Mouse (Mus musculus) stomach, embryonic 16.5 days (tissue): ENCODE results near the gene Acsf3. TPM values are rescaled to one million over a fixed set of nuclear protein-coding genes. Genes with fewer than 3 reads are reported as not detected.
A peak's percentile ranks its signal among the peaks of the same experiment; 100 is the strongest.

Experiments used
- ATAC-seq: fragments of 200-750 bp; cut with Nextera tagmentation; 2 replicates; pipeline ENCODE4 v1.8.0; 2017; ENCODE audit warnings: moderate number of reproducible peaks, moderate TSS enrichment; ENCODE audit not compliant: insufficient read depth, low FRiP score
- H3K27ac ChIP-seq: fragments of 300-500 bp; sonication (generic); 2 replicates; pipeline ENCODE4 v1.5.1; 2014; ENCODE audit warnings: low read length
- H3K27me3 ChIP-seq: fragments of 300-500 bp; sonication (generic); 2 replicates; pipeline ENCODE4 v1.6.1; 2014; ENCODE audit warnings: low read length, control low read depth, mixed read lengths; ENCODE audit not compliant: control insufficient read depth, insufficient read depth
- H3K36me3 ChIP-seq: fragments of 300-500 bp; sonication (generic); 2 replicates; pipeline ENCODE4 v1.6.1; 2014; ENCODE audit warnings: low read length; ENCODE audit not compliant: control insufficient read depth, insufficient read depth
- H3K4me1 ChIP-seq: fragments of 300-500 bp; sonication (generic); 2 replicates; pipeline ENCODE4 v1.6.1; 2014; ENCODE audit warnings: low read length, control low read depth, mixed read lengths; ENCODE audit not compliant: control insufficient read depth, insufficient read depth
- H3K4me2 ChIP-seq: fragments of 300-500 bp; sonication (generic); 2 replicates; pipeline ENCODE4 v1.6.1; 2014; ENCODE audit warnings: low read depth, low read length, mixed read lengths
- H3K4me3 ChIP-seq: fragments of 300-500 bp; sonication (generic); replicated peaks from 2 replicates; pipeline ENCODE4 v1.5.1; 2014; ENCODE audit warnings: mild to moderate bottlenecking, low read length
- H3K9ac ChIP-seq: fragments of 300-500 bp; sonication (generic); 2 replicates; pipeline ENCODE4 v1.6.1; 2014; ENCODE audit warnings: low read length
- H3K9me3 ChIP-seq: fragments of 300-500 bp; sonication (generic); replicated peaks from 2 replicates; pipeline ENCODE4 v1.6.1; 2016; ENCODE audit warnings: low read length, control low read depth; ENCODE audit not compliant: control insufficient read depth
- WGBS: fragments of 180-500 bp; shearing (Covaris S2); extraction: QIAGEN DNeasy Blood & Tissue Kit; methylation state at CpG from one replicate; pipeline ENCODE4 v1.1.7; 2014; 5-methylcytosine and 5-hydroxymethylcytosine counted together
- polyA plus RNA-seq: library from polyadenylated mRNA; unstranded; fragments of >200 nt; fragmentation: Nextera tagmentation; extraction: Ambion mirVana; gene quantifications from 2 replicates; pipeline ENCODE4 v1.2.1, GENCODE M21; 2015

The Acsf3 gene
- polyA plus RNA-seq, 1 experiment from 2014 or later, result 20.1 TPM

DNA sequence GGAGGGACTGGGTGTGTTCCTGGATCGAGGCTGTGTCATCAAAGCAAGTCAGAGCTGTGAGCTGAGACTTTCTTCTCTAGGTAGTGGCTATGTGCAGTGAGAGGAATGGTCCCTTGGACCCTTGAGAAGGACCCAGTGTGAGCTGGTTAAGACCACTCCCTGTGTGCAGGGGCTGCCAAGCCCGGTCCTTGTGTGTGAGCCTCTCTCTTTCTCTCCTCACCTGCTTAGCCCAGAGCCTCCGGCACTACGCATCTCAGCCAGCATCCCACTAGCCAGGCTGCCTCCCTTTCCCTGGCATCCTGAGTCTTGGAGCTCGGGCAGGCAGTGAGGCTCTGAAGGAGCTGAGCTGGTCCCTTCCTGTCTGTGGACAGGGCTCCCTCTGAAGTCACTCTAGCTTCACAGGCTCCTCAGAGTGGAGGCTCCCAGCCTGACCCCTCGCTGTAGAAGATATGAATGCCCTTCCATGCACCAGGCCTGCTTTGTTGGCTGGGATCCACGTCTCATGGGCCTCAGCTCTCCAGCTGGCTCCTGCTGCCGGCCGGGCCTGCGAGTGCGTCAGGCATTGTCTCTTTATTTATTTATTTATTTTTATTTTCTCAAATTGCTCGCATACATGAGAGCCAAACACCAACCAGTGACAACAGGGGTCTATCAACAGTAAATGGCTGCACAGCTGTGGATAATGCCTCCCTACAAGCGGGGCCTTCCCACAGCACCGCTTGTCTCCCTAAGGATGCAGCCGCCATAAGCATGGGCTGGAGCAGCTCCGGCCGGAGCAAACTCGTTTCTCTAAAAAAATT, 18.3 kb downstream of the Acsf3 start:
- Histone ChIP-seq H3K4me3 (no peak overlapping the region), H3K9me3 (no peaks in the 10 kb centered on the region), H3K4me2 (no peak overlapping the region), H3K36me3 (no peaks in the 10 kb centered on the region), H3K4me1 (peaks cover 8% of the 10 kb centered on the region; the same call in 1 of the 2 replicates), H3K9ac (0 out of 2 replicates have a peak overlapping the region, but pooled peaks have one; percentile 18), H3K27me3 (no peaks in the 10 kb centered on the region), H3K27ac (peak overlapping the region; percentile 47)
- WGBS, result 60% methylated on average over 18 of the region's 18 CpGs
- ATAC-seq, result peak; percentile 79

DNA sequence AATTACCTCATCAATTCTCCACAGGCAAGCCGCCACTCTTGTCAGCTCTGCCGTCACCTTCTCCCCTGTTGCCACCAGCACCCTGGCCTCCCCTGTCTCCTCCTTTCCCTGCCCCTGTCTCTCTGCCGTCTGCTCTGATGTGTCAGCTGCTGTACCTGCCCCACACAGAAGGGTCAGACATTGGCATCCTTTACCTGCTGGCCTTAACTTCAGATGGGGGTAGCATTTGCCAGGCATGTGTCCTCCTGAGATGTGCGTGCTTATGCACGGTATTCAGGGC, 18.8 kb downstream of the Acsf3 start:
- Histone ChIP-seq H3K4me3 (no peak overlapping the region), H3K9me3 (no peaks in the 10 kb centered on the region), H3K27me3 (no peaks in the 10 kb centered on the region), H3K27ac (0 out of 2 replicates have a peak overlapping the region, but pooled peaks have one; percentile 3), H3K9ac (no peak overlapping the region), H3K36me3 (no peaks in the 10 kb centered on the region), H3K4me2 (no peak overlapping the region), H3K4me1 (peaks cover 8% of the 10 kb centered on the region; the same call in 1 of the 2 replicates)
- 62% methylated on average over 5 of the region's 5 CpGs for WGBS
- ATAC-seq, result no peak

DNA sequence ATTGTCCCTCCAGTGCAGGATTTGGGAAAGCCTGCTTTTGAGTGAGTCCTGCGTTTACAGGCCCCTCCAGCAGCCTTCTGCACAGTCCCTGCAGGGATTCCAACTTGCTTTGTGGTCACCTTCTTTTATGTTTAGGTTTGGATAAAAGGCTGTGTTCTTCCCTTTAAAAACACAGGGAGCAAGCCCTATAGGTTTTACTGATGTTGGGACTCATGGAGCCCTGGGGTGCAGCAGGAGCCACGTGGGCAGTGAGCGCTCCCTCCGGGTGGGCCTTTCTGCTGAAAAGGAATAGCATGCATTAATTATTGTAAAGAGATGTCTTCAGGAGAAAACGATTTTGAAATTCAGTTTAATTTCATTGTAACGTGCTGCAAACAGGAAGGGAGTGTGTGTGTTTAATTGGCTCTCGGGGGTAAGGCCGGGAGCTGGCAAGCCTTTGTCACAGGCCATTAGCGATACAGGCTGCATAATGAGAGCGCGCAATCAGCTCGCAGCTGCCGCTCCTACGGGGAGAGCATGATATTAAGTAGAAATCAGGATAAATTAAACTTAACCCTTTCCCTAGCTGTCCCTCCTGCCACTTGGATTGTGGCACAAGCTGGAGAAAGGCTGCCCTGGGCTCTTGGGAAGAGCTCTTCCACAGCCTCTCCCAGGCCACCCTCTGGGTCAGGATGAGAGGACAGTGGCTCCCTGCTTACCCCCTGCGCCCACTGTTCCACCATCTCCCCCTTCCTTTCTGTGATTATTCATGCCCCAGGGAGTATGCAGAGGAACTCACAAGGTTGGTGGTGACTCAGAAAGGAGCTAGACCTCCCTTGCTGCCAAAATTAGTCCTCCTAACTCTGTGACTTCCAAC, 28.8 kb downstream of the Acsf3 start:
- Histone ChIP-seq H3K9ac (no peak overlapping the region), H3K27ac (no peak overlapping the region), H3K4me2 (no peak overlapping the region), H3K4me3 (no peak overlapping the region), H3K27me3 (no peaks in the 10 kb centered on the region), H3K9me3 (no peaks in the 10 kb centered on the region), H3K36me3 (no peaks in the 10 kb centered on the region), H3K4me1 (no peaks in the 10 kb centered on the region)
- ATAC-seq, result no peak
- WGBS, result 51% methylated on average over 15 of the region's 15 CpGs

DNA sequence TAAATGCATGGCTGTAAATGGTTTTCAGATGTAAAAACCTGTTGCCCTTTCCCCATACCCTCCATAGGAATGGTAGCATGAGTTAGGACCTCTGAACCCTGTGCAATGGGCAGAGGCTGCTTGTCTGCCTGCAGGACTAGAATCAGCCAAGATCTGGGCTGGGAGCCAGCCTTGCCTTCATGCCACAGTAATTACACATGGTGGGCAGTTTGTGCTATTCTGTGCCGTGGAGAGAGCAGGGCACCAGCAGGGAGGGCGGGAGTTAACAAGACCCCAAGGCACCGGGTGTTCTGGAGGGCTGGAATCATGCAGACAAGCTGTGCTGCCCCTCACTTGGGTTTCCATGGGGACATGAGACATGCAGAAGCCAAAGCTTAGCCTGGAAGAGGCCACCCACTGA, 30.1 kb downstream of the Acsf3 start:
- WGBS, result 69% methylated on average over 3 of the region's 3 CpGs
- ATAC-seq, result no peak

DNA sequence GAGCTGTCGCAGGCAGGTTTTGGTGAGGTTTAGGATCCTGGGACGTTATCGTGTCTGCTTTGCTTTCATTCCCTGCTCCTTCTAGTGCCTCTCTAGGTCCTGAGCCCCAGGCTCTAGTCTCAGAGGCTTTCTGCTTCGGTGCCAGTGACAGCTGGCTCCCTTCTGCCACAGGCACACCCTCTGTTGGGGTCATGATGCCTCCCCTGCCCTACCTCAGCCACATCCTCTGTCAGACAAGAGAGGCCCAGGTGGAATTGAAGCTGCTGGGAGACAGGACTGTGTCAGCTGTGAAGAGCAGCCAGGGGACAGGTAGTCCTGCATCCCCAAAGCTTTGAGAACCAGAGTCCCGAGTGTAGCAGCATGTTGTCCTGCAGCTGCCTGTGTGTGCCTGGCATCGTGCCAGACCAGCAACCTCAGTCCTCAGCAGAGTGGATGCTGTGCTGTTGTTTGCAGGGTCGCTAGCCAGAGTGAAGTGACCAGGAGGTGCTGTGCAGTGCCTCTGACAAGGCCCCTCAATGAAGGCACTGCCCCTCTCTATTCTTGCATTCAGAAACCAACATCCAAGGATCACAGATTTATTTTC, 31.8 kb downstream of the Acsf3 start:
- H3K36me3 ChIP-seq, result no peaks in the 10 kb centered on the region
- no peak overlapping the region for H3K4me3 ChIP-seq
- WGBS, result 69% methylated on average over 7 of the region's 7 CpGs
- no peak overlapping the region for H3K9ac ChIP-seq
- H3K27me3 ChIP-seq, result no peaks in the 10 kb centered on the region
- no peak overlapping the region for H3K27ac ChIP-seq
- no peak for ATAC-seq
- H3K9me3 ChIP-seq, result no peaks in the 10 kb centered on the region
- H3K4me2 ChIP-seq, result no peak overlapping the region
- H3K4me1 ChIP-seq, result no peaks in the 10 kb centered on the region

More for the DNA sequence above, 30.1 kb downstream of the Acsf3 start:
- no peak overlapping the region for H3K27ac ChIP-seq
- H3K4me2 ChIP-seq, result no peak overlapping the region
- H3K27me3 ChIP-seq, result no peaks in the 10 kb centered on the region
- H3K9ac ChIP-seq, result no peak overlapping the region
- no peaks in the 10 kb centered on the region for H3K4me1 ChIP-seq
- H3K36me3 ChIP-seq, result no peaks in the 10 kb centered on the region
- no peaks in the 10 kb centered on the region for H3K9me3 ChIP-seq
- H3K4me3 ChIP-seq, result no peak overlapping the region

DNA sequence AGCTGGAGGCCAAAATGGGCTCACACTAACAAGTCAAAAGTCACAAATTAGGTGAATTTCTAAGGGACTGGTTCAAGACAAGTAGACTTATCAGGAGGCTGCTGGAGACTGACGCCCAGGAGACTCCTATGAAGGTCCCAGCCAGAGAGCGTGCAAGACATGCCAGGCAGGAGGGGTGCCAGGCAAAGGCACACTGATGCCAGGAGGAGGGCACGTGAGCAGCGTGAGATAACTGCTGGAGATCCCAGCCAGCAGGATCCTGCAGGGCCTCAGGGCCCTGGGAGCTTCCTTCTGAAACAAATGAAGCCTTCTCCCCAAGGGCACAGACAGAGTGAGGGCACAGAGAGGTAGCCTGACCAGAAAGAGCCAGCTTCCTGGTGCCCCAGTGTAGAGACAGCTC, 32.6 kb downstream of the Acsf3 start:
- no peak overlapping the region for H3K4me3 ChIP-seq
- no peak overlapping the region for H3K27ac ChIP-seq
- ATAC-seq, result no peak
- 92% methylated on average over 4 of the region's 4 CpGs for WGBS
- H3K36me3 ChIP-seq, result no peaks in the 10 kb centered on the region
- no peaks in the 10 kb centered on the region for H3K4me1 ChIP-seq
- no peaks in the 10 kb centered on the region for H3K9me3 ChIP-seq
- H3K27me3 ChIP-seq, result no peaks in the 10 kb centered on the region
- H3K4me2 ChIP-seq, result no peak overlapping the region
- no peak overlapping the region for H3K9ac ChIP-seq

DNA sequence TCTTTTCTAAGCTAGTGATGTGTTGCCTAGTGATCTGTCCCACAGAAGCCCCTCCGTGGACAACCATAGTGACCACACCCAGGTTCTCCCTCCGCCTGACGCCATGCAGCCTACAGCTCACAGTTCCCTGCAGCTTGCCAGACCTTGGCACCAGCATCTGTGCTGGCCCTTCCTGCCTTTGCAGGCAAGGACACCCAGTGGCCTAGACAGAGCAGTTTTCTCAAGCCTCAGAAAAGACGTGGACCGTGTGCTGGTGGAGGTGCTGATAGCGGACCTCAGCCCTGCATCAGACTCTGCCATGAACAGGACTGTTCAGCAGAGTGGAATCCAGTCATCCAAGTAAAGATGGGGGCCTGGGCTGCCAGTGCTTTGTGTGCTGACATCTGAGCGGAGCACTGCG, 35.1 kb downstream of the Acsf3 start:
- Histone ChIP-seq H3K4me1 (no peaks in the 10 kb centered on the region), H3K27ac (no peak overlapping the region), H3K9ac (no peak overlapping the region), H3K9me3 (no peaks in the 10 kb centered on the region), H3K36me3 (no peaks in the 10 kb centered on the region), H3K4me2 (no peak overlapping the region), H3K27me3 (no peaks in the 10 kb centered on the region), H3K4me3 (no peak overlapping the region)
- WGBS, result 71% methylated on average over 8 of the region's 8 CpGs
- ATAC-seq, result no peak

DNA sequence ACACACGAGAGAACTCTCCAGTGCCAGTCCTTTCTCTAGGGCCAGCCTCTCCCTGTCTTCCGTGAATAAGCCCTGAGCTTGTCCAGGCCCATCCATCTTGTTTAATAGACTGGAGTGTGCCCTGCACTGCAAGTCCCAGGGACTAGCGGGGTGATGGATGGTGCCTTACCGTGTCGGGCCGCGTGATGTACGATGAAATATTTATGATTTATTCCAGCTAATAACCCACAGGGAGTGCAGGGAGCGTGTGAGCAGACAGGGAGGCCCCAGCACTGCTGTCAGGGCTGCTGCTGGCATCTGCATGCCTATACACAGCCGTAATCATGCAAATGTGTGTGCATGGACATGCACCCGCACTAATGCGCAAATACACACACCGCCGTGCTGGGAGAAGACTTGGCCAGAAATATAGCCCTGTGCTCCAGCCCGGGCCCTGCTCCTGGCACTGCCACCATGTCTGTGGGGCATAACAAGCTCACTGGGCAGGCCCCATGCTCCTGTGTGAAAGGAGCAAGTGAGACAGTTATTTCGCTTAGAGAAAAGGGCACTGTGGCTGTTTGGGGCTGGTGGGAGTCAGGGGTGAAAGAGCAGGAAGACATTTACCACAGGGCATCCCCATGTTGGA, 36.7 kb downstream of the Acsf3 start:
- H3K4me3 ChIP-seq, result no peak overlapping the region
- no peak overlapping the region for H3K9ac ChIP-seq
- H3K4me1 ChIP-seq, result no peaks in the 10 kb centered on the region
- H3K36me3 ChIP-seq, result no peaks in the 10 kb centered on the region
- no peaks in the 10 kb centered on the region for H3K9me3 ChIP-seq
- ATAC-seq, result peak; percentile 19; the same call in 1 of the 2 replicates
- no peaks in the 10 kb centered on the region for H3K27me3 ChIP-seq
- 69% methylated on average over 16 of the region's 16 CpGs for WGBS
- H3K4me2 ChIP-seq, result no peak overlapping the region
- no peak overlapping the region for H3K27ac ChIP-seq
